Mouse (Mus musculus) liver, postnatal 0 days (tissue): ENCODE measurements at regions not wholly inside any gene's neighbourhood (a gene's known extent, or its start where the extent isn't known, plus 50 kb on each side); places are given as distances from the start of the nearest gene placed in this dataset.

Experiments used
- CTCF ChIP-seq: sonication (generic); IDR thresholded peaks from 2 replicates; pipeline ENCODE4 v1.5.1; 2016; ENCODE audit warnings: antibody characterized with exemption, low read depth
- EP300 ChIP-seq: IDR thresholded peaks from 2 replicates; pipeline ENCODE4 v1.6.1; 2016; ENCODE audit warnings: antibody characterized with exemption, low read depth, mild to moderate bottlenecking

DNA sequence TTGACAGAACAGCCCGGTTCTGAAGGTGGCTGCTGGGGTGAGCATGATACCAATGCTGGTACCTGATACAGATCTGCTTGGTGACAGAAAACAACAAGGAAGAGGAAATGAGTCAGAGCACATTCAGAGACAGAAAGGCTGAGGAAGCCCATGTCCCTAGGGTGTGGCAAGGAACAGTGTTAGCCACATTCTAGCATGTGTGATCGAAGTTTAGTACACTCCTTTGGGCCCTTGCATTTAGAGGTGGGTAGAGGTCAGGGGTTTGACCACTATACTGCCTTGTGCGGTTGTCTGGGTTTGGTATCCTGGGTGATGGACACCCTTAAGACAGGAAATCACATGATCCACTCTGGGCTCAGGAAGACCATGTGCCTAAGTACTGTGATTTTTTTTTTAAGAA is 695.9 kb downstream of the Gm9195 start:
- no peak for TF ChIP-seq CTCF
- TF ChIP-seq EP300 = no peak
